Mouse (Mus musculus) embryonic facial prominence, embryonic 14.5 days (tissue): Measurements from ENCODE around the gene Porcn. TPM values are rescaled to one million over a fixed set of nuclear protein-coding genes. Genes with fewer than 3 reads are reported as not detected.

ENCODE experiments used
- ATAC-seq: fragments of 200-750 bp; cut with Nextera tagmentation; 2 replicates; pipeline ENCODE4 v1.8.0; 2017; ENCODE audit warnings: low read depth, moderate number of reproducible peaks, moderate TSS enrichment
- DNase-seq: peaks from one replicate; pipeline ENCODE4 v3.0.0-alpha.2; 2015; ENCODE audit warnings: low spot score
- H3K27ac ChIP-seq: fragments of 300-500 bp; sonication (generic); replicated peaks from 2 replicates; pipeline ENCODE4 v1.5.1; 2014; ENCODE audit warnings: low read depth, mild to moderate bottlenecking, low read length, moderate library complexity
- H3K27me3 ChIP-seq: fragments of 300-500 bp; sonication (generic); replicated peaks from 2 replicates; pipeline ENCODE4 v1.6.1; 2014; ENCODE audit warnings: low read length; ENCODE audit not compliant: control insufficient read depth, insufficient read depth
- H3K36me3 ChIP-seq: fragments of 300-500 bp; sonication (generic); 2 replicates; pipeline ENCODE4 v1.6.1; 2014; ENCODE audit warnings: low read length, mixed read lengths; ENCODE audit not compliant: control insufficient read depth, insufficient read depth
- H3K4me1 ChIP-seq: fragments of 300-500 bp; sonication (generic); 2 replicates; pipeline ENCODE4 v1.6.1; 2014; ENCODE audit warnings: antibody characterized with exemption, low read length; ENCODE audit not compliant: control insufficient read depth, insufficient read depth
- H3K4me2 ChIP-seq: fragments of 300-500 bp; sonication (generic); 2 replicates; pipeline ENCODE4 v1.6.1; 2014; ENCODE audit warnings: low read depth, mild to moderate bottlenecking, low read length, moderate library complexity, mixed read lengths
- H3K4me3 ChIP-seq: fragments of 300-500 bp; sonication (generic); 2 replicates; pipeline ENCODE4 v1.5.1; 2014; ENCODE audit warnings: low read depth, mild to moderate bottlenecking, low read length
- H3K9ac ChIP-seq: fragments of 300-500 bp; sonication (generic); 2 replicates; pipeline ENCODE4 v1.6.1; 2014; ENCODE audit warnings: low read depth, mild to moderate bottlenecking, low read length, moderate library complexity, mixed read lengths
- H3K9me3 ChIP-seq: fragments of 300-500 bp; sonication (generic); 2 replicates; pipeline ENCODE4 v1.6.1; 2016; ENCODE audit warnings: low read length; ENCODE audit not compliant: control insufficient read depth
- WGBS: fragments of 180-500 bp; shearing (Covaris S2); extraction: QIAGEN DNeasy Blood & Tissue Kit; methylation state at CpG from one replicate; pipeline ENCODE4 v1.1.7; 2014; 5-methylcytosine and 5-hydroxymethylcytosine counted together
- polyA plus RNA-seq: library from polyadenylated mRNA; unstranded; fragments of >200 nt; fragmentation: Nextera tagmentation; extraction: Ambion mirVana; gene quantifications from 2 replicates; pipeline ENCODE4 v1.2.1, GENCODE M21; 2014

The Porcn gene
- polyA plus RNA-seq, 1 experiment from 2014 or later: 9.0 TPM

- no peak for DNase-seq
- Histone ChIP-seq H3K36me3 (no peaks in the 10 kb centered on the region), H3K4me2 (peak within 1 kb of the TSS; percentile 65), H3K4me1 (no peaks in the 10 kb centered on the region), H3K27me3 (no peaks in the 10 kb centered on the region), H3K9me3 (no peaks in the 10 kb centered on the region), H3K4me3 (peak within 1 kb of the TSS; percentile 53), H3K9ac (peak within 1 kb of the TSS; percentile 66), H3K27ac (no peak within 1 kb of the TSS)
- 0 out of 2 replicates have a peak, but pooled peaks have one; percentile 20 for ATAC-seq
- 24% methylated on average over 10 of the region's 10 CpGs for WGBS
These were observed 13.0 kb downstream of the Porcn start, which contains the start of gene Ebp for GRCm38 (mm10) chrX:8193419-8193723. Gene Ebp (minus strand): TSS chrX:8193512.

GRCm38 (mm10) chrX:8192640-8193418 lies 13.5 kb downstream of the Porcn start:
- peak overlapping the region; percentile 66 for H3K9ac ChIP-seq
- DNase-seq (peak; percentile 92), ATAC-seq (peak; percentile 98)
- no peak overlapping the region for H3K27ac ChIP-seq
- H3K4me3 ChIP-seq: peak overlapping the region; percentile 53
- no peaks in the 10 kb centered on the region for H3K4me1 ChIP-seq
- H3K27me3 ChIP-seq: no peaks in the 10 kb centered on the region
- H3K4me2 ChIP-seq: peak overlapping the region; percentile 65
- no peaks in the 10 kb centered on the region for H3K9me3 ChIP-seq
- no peaks in the 10 kb centered on the region for H3K36me3 ChIP-seq
- 17% methylated on average over 34 of the region's 38 CpGs for WGBS

- no peaks in the 10 kb centered on the region for H3K36me3 ChIP-seq
- H3K4me2 ChIP-seq: peak overlapping the region; percentile 65
- 11% methylated on average over 13 of the region's 13 CpGs for WGBS
- no peaks in the 10 kb centered on the region for H3K27me3 ChIP-seq
- peak overlapping the region; percentile 66 for H3K9ac ChIP-seq
- 0 out of 2 replicates have a peak, but pooled peaks have one; percentile 1 for ATAC-seq
- H3K4me1 ChIP-seq: no peaks in the 10 kb centered on the region
- DNase-seq: no peak
- H3K9me3 ChIP-seq: no peaks in the 10 kb centered on the region
- H3K4me3 ChIP-seq: peak overlapping the region; percentile 53
- H3K27ac ChIP-seq: no peak overlapping the region
These were observed 14.1 kb downstream of the Porcn start for GRCm38 (mm10) chrX:8192126-8192639.

- DNase-seq (no peak), ATAC-seq (no peak)
- Histone ChIP-seq H3K9ac (no peak overlapping the region), H3K27ac (no peak overlapping the region), H3K4me1 (no peaks in the 10 kb centered on the region), H3K27me3 (no peaks in the 10 kb centered on the region), H3K4me2 (no peak overlapping the region), H3K4me3 (no peak overlapping the region), H3K9me3 (no peaks in the 10 kb centered on the region), H3K36me3 (0 out of 2 replicates have a peak, but pooled peaks cover 7% of the 10 kb centered on the region)
- WGBS: 23% methylated on average over 7 of the region's 7 CpGs
These were observed 23.3 kb downstream of the Porcn start for GRCm38 (mm10) chrX:8182871-8183540.

GRCm38 (mm10) chrX:8179646-8180045 lies 26.7 kb downstream of the Porcn start:
- no peaks in the 10 kb centered on the region for H3K36me3 ChIP-seq
- no peak overlapping the region for H3K4me3 ChIP-seq
- no peak overlapping the region for H3K9ac ChIP-seq
- no peaks in the 10 kb centered on the region for H3K9me3 ChIP-seq
- H3K27ac ChIP-seq: no peak overlapping the region
- WGBS: 88% methylated on average over 5 of the region's 5 CpGs
- no peaks in the 10 kb centered on the region for H3K4me1 ChIP-seq
- DNase-seq (no peak), ATAC-seq (no peak)
- H3K4me2 ChIP-seq: no peak overlapping the region
- H3K27me3 ChIP-seq: no peaks in the 10 kb centered on the region

- DNase-seq: no peak
- no peaks in the 10 kb centered on the region for H3K4me1 ChIP-seq
- H3K9ac ChIP-seq: no peak overlapping the region
- H3K4me3 ChIP-seq: no peak overlapping the region
- H3K36me3 ChIP-seq: no peaks in the 10 kb centered on the region
- H3K27me3 ChIP-seq: no peaks in the 10 kb centered on the region
- no peak overlapping the region for H3K4me2 ChIP-seq
- WGBS: 91% methylated on average over 2 of the region's 2 CpGs
- no peak for ATAC-seq
- H3K27ac ChIP-seq: no peak overlapping the region
- H3K9me3 ChIP-seq: no peaks in the 10 kb centered on the region
These were observed 27.5 kb downstream of the Porcn start for GRCm38 (mm10) chrX:8178871-8179270.

GRCm38 (mm10) chrX:8175504-8176385 lies 30.6 kb downstream of the Porcn start, which contains the start of gene Tbc1d25:
Gene Tbc1d25 (minus strand): TSS chrX:8176181.
- 20% methylated on average over 42 of the region's 56 CpGs for whole genome bisulfite sequencing
- Histone ChIP-seq H3K27ac (peak within 1 kb of the TSS; percentile 28; the same call in 1 of the 2 replicates), H3K27me3 (no peaks in the 10 kb centered on the region), H3K4me1 (no peaks in the 10 kb centered on the region), H3K9me3 (no peaks in the 10 kb centered on the region), H3K9ac (peak within 1 kb of the TSS; percentile 68), H3K4me3 (peak within 1 kb of the TSS; percentile 60), H3K4me2 (peak within 1 kb of the TSS; percentile 54), H3K36me3 (0 out of 2 replicates have a peak, but pooled peaks cover 4% of the 10 kb centered on the region)
- DNase-seq (peak; percentile 94), ATAC-seq (peak; percentile 96)

- DNase-seq (no peak), ATAC-seq (no peak)
- Histone ChIP-seq H3K9me3 (no peaks in the 10 kb centered on the region), H3K4me1 (no peaks in the 10 kb centered on the region), H3K4me2 (peak overlapping the region; percentile 54), H3K9ac (peak overlapping the region; percentile 68), H3K27me3 (no peaks in the 10 kb centered on the region), H3K36me3 (0 out of 2 replicates have a peak, but pooled peaks cover 10% of the 10 kb centered on the region), H3K27ac (no peak overlapping the region), H3K4me3 (peak overlapping the region; percentile 60)
- 16% methylated on average over 4 of the region's 4 CpGs for WGBS
These were observed 31.2 kb downstream of the Porcn start for GRCm38 (mm10) chrX:8175169-8175503.
